Mouse (Mus musculus): ENCODE measurements around the gene Ncf2. TPM values are rescaled to one million over a fixed set of nuclear protein-coding genes. Genes with fewer than 3 reads are reported as not detected.

Ncf2 gene
- total RNA-seq, 1 experiment from 2014 or later = 637 TPM

GRCm38 (mm10) chr1:152793495-152794130 lies 6.4 kb upstream of the Ncf2 start:
- no peak for ATAC-seq (ENCODE audit: extremely low read depth, insufficient number of reproducible peaks, low FRiP score, poor library complexity, severe bottlenecking)

DNA sequence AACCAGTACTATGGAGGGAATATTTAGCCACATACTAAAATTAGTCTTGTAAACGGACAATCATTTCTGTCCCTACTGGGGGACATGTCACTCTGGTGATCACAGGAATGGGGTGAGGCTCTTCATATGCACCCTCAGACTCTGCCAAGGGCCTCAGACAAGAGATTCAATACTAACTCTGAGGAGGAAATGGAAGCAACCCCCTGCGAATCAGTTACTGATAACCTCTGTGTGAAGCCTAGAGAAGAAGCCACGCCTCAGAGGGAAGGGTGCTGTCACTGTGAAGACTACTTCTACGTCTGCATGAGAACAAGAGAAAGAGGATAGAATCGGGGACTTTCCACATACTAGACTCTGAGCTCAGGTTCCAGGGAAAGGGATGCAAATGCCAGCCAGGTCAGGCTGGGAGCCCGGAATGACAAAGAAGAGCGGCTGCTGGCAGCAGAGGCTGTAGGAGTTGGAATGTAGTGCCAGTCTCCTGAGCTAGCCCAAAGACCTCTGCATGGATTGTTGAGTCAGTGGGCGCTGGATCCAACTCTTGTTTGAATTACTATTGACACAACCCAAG lies 4.2 kb upstream of the Ncf2 start:
- ATAC-seq (ENCODE audit: extremely low read depth, insufficient number of reproducible peaks, low FRiP score, poor library complexity, severe bottlenecking) = no peak

- no peak for ATAC-seq (ENCODE audit: extremely low read depth, insufficient number of reproducible peaks, low FRiP score, poor library complexity, severe bottlenecking)
These were observed 3.2 kb upstream of the Ncf2 start for GRCm38 (mm10) chr1:152796683-152797263.

GRCm38 (mm10) chr1:152798125-152798524 lies 1.9 kb upstream of the Ncf2 start:
- ATAC-seq (ENCODE audit: extremely low read depth, insufficient number of reproducible peaks, low FRiP score, poor library complexity, severe bottlenecking) = peak; percentile 97

GRCm38 (mm10) chr1:152800633-152801176 lies 711 bp downstream of the Ncf2 start:
- no peak for ATAC-seq (ENCODE audit: extremely low read depth, insufficient number of reproducible peaks, low FRiP score, poor library complexity, severe bottlenecking)

- ATAC-seq (ENCODE audit: extremely low read depth, insufficient number of reproducible peaks, low FRiP score, poor library complexity, severe bottlenecking) = no peak
These were observed 4.9 kb downstream of the Ncf2 start for GRCm38 (mm10) chr1:152804907-152805306.

DNA sequence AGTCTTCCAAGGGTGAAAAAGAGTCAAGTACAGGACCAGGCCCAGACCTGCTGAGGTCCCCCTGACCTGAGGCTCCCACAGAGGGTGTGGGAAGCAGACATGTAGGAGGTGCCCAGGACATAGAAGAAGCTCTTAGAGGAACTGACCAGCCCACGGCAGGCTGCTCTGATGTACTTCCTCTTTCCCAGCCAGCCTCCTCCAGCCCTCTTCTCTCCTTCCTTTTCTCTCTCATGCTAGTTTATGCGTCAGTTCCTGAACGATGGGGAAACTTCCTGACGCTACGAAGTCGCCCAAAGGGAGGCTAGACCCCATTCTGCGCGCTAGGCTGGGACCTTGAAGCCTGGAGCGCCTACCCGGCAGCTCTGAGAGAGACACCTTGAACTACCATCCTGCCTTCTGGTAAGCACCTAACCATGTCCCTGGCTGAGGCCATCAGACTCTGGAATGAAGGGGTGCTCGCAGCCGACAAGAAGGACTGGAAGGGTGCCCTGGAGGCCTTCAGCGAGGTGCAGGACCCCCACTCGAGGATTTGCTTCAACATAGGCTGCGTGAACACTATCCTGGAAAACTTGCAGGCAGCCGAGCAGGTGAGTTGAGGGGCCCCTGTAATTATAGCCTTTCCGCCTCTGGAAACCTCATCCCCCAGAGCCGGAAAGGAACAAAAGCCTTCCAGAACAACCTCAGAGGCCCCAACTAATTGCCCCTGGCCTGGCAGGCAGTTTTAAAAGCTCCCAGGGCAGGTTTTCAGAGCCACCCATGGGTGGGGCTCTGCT lies 7.8 kb downstream of the Ncf2 start:
- peak; percentile 80 for ATAC-seq (ENCODE audit: extremely low read depth, insufficient number of reproducible peaks, low FRiP score, poor library complexity, severe bottlenecking)

DNA sequence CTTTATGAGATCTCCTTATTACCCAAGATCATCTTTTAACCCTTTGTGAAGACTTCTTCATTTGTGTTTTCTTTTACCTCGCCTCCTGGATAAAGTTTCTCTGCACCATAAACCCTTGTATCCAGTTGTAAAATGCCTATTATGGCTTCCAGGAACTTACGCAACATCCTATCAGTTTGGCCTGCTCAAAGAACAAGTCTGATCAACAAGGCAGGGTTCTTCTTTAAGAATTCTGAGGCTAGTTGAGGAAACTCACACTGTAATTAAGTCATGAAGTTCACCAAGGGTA lies 8.3 kb downstream of the Ncf2 start:
- ATAC-seq (ENCODE audit: extremely low read depth, insufficient number of reproducible peaks, low FRiP score, poor library complexity, severe bottlenecking) = no peak

GRCm38 (mm10) chr1:152809541-152810252 lies 9.7 kb downstream of the Ncf2 start:
- ATAC-seq (ENCODE audit: extremely low read depth, insufficient number of reproducible peaks, low FRiP score, poor library complexity, severe bottlenecking) = peak; percentile 23; the same call in 1 of the 2 replicates

DNA sequence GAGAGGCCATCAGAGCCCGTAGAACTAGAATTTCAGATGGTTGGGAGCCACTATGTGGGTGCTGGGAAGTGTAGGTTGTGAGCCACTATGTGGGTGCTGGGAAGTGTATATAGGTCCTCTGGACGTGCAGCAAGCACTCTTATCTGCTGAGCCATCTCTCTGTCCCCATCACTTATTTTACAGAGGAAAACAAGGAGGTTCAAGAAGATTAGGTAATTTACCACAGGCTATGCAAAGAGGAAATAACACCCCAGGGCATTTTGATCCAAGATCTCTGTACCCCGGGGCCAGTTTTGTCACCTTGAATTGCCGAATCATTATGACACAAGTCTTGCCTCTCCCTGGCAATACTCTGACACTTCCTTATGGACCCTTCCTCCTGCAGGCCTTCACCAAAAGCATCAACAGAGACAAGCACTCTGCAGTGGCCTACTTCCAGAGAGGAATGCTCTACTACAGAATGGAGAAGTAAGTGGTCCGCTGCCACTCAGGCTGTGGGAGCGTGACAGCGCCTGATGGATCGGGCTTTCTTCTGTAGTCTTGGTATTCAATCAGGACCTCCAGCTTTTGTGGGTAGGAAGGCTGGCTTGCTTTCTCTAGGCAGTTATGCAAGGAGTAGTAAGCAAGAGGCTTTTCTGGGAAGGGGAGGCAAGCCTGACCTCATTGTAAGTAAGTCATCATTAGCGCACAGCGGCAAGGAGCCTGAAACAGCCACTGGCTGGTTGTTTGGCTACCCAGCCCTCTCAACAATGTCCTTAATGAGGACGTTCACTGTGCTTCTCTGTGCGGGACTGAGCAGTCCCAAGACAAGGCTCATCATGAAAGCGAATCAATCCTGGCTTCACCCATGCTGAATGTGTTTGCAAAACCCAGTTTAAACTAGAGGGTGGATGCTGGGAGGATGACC lies 10.8 kb downstream of the Ncf2 start:
- ATAC-seq (ENCODE audit: extremely low read depth, insufficient number of reproducible peaks, low FRiP score, poor library complexity, severe bottlenecking) = peak; percentile 35

DNA sequence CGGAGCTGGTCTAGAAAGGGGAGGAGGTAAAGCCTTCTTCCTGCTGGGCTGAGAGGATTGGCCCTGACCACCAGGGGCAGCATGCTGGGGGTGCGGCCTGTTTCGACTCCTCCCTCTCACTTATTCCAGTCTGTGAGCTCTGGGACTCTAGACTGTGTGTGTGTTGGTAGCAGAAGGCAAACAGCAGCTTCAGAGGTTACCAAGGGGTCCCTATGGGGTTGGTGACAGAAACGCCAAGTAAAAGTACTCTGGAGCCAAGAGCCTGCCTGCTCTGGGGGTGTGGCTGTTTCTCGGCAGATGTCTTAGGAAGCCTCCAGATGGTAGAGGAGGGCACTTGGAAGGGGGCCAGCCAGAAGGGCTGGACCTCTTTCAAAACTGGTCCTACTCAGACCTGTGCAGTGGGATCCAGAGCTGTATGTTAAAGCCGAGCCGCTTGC lies 15.3 kb downstream of the Ncf2 start:
- ATAC-seq (ENCODE audit: extremely low read depth, insufficient number of reproducible peaks, low FRiP score, poor library complexity, severe bottlenecking) = peak; percentile 25; the same call in 1 of the 2 replicates

DNA sequence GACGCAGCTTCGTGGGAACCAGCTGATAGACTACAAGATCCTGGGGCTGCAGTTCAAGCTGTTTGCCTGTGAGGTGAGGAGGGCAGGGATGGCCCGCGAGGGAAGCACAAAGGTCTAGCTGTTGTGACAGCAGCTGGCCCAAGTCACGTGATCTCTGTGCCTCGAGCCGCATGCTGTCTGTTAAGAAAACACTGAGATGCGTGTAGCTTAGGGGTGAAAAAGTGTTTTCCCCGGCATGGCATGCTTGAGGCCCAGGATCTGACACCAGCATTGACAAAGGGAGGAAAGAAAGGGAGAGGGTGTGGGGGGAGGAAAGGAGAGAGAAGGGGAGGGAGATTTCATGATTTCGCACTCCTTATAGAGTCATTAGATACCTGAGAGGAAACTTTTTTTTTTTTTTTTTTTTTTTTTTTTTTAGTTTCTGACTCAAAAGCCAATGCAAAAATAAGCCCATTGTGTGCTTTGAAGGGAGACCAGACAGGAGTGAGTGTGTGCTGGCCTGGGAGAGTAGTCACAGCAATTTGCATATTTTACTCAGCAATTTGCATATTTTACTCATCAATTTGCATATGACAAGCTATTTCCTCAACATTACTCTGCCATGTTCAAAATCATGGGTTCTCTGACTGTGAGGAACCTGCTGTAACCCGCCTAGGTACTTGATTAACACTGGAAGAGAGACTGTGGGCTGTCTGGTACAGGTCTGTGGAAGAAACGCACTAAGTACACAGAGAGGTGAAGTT lies 17.2 kb downstream of the Ncf2 start:
- ATAC-seq (ENCODE audit: extremely low read depth, insufficient number of reproducible peaks, low FRiP score, poor library complexity, severe bottlenecking) = peak; percentile 74

DNA sequence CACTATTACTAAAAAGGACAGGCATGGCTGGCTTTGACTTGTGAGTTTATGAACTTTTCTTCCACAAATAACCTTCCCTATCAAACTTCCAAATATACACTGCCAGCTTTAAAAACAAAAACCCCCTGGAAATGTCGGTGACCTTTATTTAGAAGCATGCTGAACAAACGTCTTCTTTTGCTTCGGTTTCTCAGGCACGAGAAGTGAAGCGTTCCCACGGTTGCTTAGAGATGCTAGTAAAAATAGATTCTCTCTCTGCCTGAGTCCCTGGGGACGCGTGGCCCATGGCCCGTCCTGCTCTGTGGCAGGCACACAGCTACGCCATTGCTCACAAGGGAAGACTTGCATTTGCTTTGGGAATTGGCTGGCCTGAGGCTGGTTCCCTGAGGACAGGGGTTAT lies 17.8 kb downstream of the Ncf2 start:
- 0 out of 2 replicates have a peak, but pooled peaks have one; percentile 24 for ATAC-seq (ENCODE audit: extremely low read depth, insufficient number of reproducible peaks, low FRiP score, poor library complexity, severe bottlenecking)

DNA sequence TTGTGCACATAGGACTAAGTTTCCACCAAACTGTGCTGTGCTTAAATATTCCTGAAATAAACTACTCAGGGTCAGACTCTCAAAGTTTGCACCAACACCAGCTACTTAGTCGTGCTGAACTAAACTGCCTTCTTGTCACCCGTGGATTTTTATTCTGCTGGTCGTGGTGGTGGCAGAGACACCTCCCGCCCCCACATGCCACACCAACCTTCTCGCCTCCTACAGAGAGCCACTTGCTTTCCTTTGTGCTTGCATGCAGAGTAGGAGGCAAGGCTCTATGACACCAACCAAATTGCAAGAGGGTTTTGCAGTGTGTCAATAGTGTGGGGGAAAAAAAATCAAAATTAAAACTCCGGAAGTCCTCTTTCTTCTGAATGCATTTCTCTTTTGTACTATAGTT lies 19.6 kb downstream of the Ncf2 start:
- ATAC-seq (ENCODE audit: extremely low read depth, insufficient number of reproducible peaks, low FRiP score, poor library complexity, severe bottlenecking) = no peak

GRCm38 (mm10) chr1:152820911-152821695 lies 21.1 kb downstream of the Ncf2 start:
- no peak for ATAC-seq (ENCODE audit: extremely low read depth, insufficient number of reproducible peaks, low FRiP score, poor library complexity, severe bottlenecking)

- ATAC-seq (ENCODE audit: extremely low read depth, insufficient number of reproducible peaks, low FRiP score, poor library complexity, severe bottlenecking) = no peak
These were observed 21.8 kb downstream of the Ncf2 start for GRCm38 (mm10) chr1:152821746-152822145.

- ATAC-seq (ENCODE audit: extremely low read depth, insufficient number of reproducible peaks, low FRiP score, poor library complexity, severe bottlenecking) = no peak
These were observed 24.2 kb downstream of the Ncf2 start for GRCm38 (mm10) chr1:152824206-152824605.

Measured in neutrophil, adult 5-6 weeks (primary cell).